In the genomic region with DNA sequence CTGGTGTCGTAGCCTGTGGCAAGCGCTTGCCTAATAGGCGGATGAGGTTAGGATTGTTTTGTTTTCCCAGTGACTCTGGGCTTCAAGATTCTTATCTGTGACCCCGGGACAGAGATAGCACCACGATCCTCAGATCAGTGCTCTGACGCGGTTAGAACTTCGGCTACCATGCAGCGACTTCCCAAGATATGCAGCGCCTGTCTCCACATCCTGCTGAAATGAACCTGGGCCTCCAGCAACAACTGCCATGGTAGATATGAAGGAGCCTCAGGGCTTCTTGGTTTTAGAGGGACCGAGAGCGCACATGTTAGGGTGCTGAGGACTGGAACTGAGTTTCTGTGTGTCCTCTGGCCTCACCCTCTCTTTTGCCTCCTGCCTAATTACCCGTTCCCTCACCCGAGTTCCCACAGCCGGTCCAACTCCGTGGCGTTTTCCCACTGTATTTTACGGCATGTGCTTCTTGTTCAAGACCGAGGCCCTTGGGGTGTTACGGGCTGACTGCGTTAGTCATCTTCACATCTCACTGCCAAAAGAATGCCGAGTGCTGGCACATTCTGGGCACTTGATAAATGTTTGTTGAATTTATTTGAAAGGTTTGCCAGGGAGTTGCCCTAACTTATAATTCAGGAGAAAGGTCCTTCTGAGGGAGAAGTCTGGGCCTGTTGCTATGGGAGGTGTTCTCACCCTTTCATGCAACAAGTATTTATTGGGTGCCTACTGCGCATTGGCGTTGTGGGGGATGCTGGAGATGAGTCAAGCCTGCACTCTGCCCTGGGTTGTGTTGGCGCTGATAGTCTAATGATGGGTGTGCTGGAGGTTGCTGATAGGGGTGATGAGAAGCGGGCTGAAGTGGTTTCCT, we compare ENCODE assay signal across 10 mouse cellular contexts. TPM values are rescaled to one million over a fixed set of nuclear protein-coding genes. Genes with fewer than 3 reads are reported as not detected.
DNase-seq lines count a peak whose midpoint lies in the region; ATAC-seq lines count a peak whose summit lies in the region.
"Had no signal": no experiment of that assay in that cellular context is flagged by ENCODE, and none has a peak within 500 bp of the region (broad histone marks: within the 10 kb centered on the region; RNA-seq: fewer than 3 reads in every experiment).

No protein-coding gene starts in this region.

- H3K4me3 ChIP-seq in limb, embryonic 10.5 days, result no peak overlapping the region
- H3K4me3 ChIP-seq: heart, embryonic 15.5 days; neural tube, embryonic 13.5 days had no signal

- 64% methylated on average over 26 of the region's 26 CpGs for WGBS in limb, embryonic 10.5 days

- H3K27me3 ChIP-seq in limb, embryonic 10.5 days (ENCODE audit: low read depth, poor library complexity, severe bottlenecking), result no peaks in the 10 kb centered on the region
- H3K27me3 ChIP-seq: heart, embryonic 15.5 days; neural tube, embryonic 13.5 days had no signal

- peak overlapping the region; percentile 42; the same call in 1 of the 2 replicates for H3K27ac ChIP-seq in limb, embryonic 10.5 days
- H3K27ac ChIP-seq: heart, embryonic 15.5 days; neural tube, embryonic 13.5 days had no signal

- no peaks in the 10 kb centered on the region for H3K9me3 ChIP-seq in limb, embryonic 10.5 days (replicated peaks)
- H3K9me3 ChIP-seq: heart, embryonic 15.5 days; neural tube, embryonic 13.5 days had no signal

- peak; percentile 89 for DNase-seq in heart, adult 11 months
- DNase-seq in heart, adult 8-10 months (ENCODE audit: low spot score), result no peak
- DNase-seq in adrenal gland, postnatal 14 days, result peak; percentile 81
- DNase-seq in limb, embryonic 10.5 days (ENCODE audit: low spot score), result no peak
- DNase-seq in spleen, postnatal 14 days (ENCODE audit: low spot score in 2 of 2), result peak; percentile 57 to 59
- DNase-seq in embryo, embryonic 10 days (ENCODE audit: low spot score), result no peak
- DNase-seq in embryo, embryonic 11 days, result no peak

- no peak for ATAC-seq in frontal cortex, adult (ENCODE audit: low TSS enrichment)

- H3K36me3 ChIP-seq in limb, embryonic 10.5 days, result no peaks in the 10 kb centered on the region
- H3K36me3 ChIP-seq: heart, embryonic 15.5 days; neural tube, embryonic 13.5 days had no signal

- H3K4me1 ChIP-seq in limb, embryonic 10.5 days, result peaks cover 24% of the 10 kb centered on the region
- H3K4me1 ChIP-seq: heart, embryonic 15.5 days; neural tube, embryonic 13.5 days had no signal

RNA-seq across cellular contexts. Expression of a gene that starts 45.3 kb away (rescaled TPM):
- 10 to 100 TPM; 39.9 to 43.8 (median 42.7) TPM for total RNA-seq in heart, adult 8-10 months (2022)
- total RNA-seq in adrenal gland, postnatal 14 days (2021), result 37.3 and 43.2 TPM in 2 replicates
- polyA plus RNA-seq in limb, embryonic 10.5 days (2016; fragmentation: Nextera tagmentation; extraction: Ambion mirVana), result 4.0 and 4.6 TPM in 2 replicates

Comparison
In these comparisons a context has a peak if more than half of its experiments do, and no peak if none do; other contexts are left out.
1. DNase-seq: peak in heart, adult 11 months (single experiment), adrenal gland, postnatal 14 days (single experiment) and spleen, postnatal 14 days (2 of 2); none in heart, adult 8-10 months (single experiment), limb, embryonic 10.5 days (single experiment), embryo, embryonic 10 days (single experiment) and embryo, embryonic 11 days (single experiment).